Mouse (Mus musculus) heart, postnatal 0 days (tissue): ENCODE results near the gene Ranbp2. TPM values are rescaled to one million over a fixed set of nuclear protein-coding genes. Genes with fewer than 3 reads are reported as not detected.

Experiments used
- ATAC-seq: fragments of 200-750 bp; cut with Nextera tagmentation; 2 replicates; pipeline ENCODE4 v1.8.0; 2017; ENCODE audit warnings: low read depth, moderate number of reproducible peaks, moderate library complexity; ENCODE audit not compliant: insufficient read depth
- DNase-seq: peaks from one replicate; pipeline ENCODE4 v3.0.0-alpha.2; 2016; ENCODE audit warnings: low spot score
- H3K27ac ChIP-seq: fragments of 300-500 bp; sonication (generic); 2 replicates; pipeline ENCODE4 v1.5.1; 2014; ENCODE audit warnings: low read depth, mild to moderate bottlenecking
- H3K27me3 ChIP-seq: fragments of 300-500 bp; sonication (generic); 2 replicates; pipeline ENCODE4 v1.6.1; 2014; ENCODE audit warnings: low read length, mixed read lengths; ENCODE audit not compliant: control insufficient read depth, insufficient read depth
- H3K36me3 ChIP-seq: fragments of 300-500 bp; sonication (generic); replicated peaks from 2 replicates; pipeline ENCODE4 v1.6.1; 2014; ENCODE audit warnings: low read length, mixed read lengths; ENCODE audit not compliant: control insufficient read depth, insufficient read depth
- H3K4me1 ChIP-seq: fragments of 300-500 bp; sonication (generic); 2 replicates; pipeline ENCODE4 v1.6.1; 2014; ENCODE audit warnings: antibody characterized with exemption; ENCODE audit not compliant: control insufficient read depth, insufficient read depth
- H3K4me2 ChIP-seq: fragments of 300-500 bp; sonication (generic); 2 replicates; pipeline ENCODE4 v1.6.1; 2014; ENCODE audit warnings: low read depth, mild to moderate bottlenecking, low read length, moderate library complexity
- H3K4me3 ChIP-seq: fragments of 300-500 bp; sonication (generic); 2 replicates; pipeline ENCODE4 v1.5.1; 2014; ENCODE audit warnings: low read depth, low read length
- H3K9ac ChIP-seq: fragments of 300-500 bp; sonication (generic); replicated peaks from 2 replicates; pipeline ENCODE4 v1.6.1; 2014; ENCODE audit warnings: low read depth, low read length, mixed read lengths
- H3K9me3 ChIP-seq: fragments of 300-500 bp; sonication (generic); replicated peaks from 2 replicates; pipeline ENCODE4 v1.6.1; 2016; ENCODE audit warnings: low read length; ENCODE audit not compliant: control insufficient read depth
- CTCF ChIP-seq: IDR thresholded peaks from 2 replicates; pipeline ENCODE4 v1.5.1; 2016; ENCODE audit warnings: antibody characterized with exemption, control low read depth, low read depth
- EP300 ChIP-seq: IDR thresholded peaks from 2 replicates; pipeline ENCODE4 v1.6.1; 2016; ENCODE audit warnings: antibody characterized with exemption, low read depth
- WGBS: fragments of 180-500 bp; shearing (Covaris S2); extraction: QIAGEN DNeasy Blood & Tissue Kit; methylation state at CpG from one replicate; pipeline ENCODE4 v1.1.7; 2014; 5-methylcytosine and 5-hydroxymethylcytosine counted together
- polyA plus RNA-seq: library from polyadenylated mRNA; unstranded; fragments of >200 nt; fragmentation: Nextera tagmentation; extraction: Ambion mirVana; gene quantifications from 2 replicates; pipeline ENCODE4 v1.2.1, GENCODE M21; 2015
- total RNA-seq: library from RNA; depleted of rRNA; stranded (reverse); fragments of >200 nt; gene quantifications from 2 replicates; pipeline ENCODE4 v1.2.3, GENCODE M21; 2014; ENCODE audit warnings: low replicate concordance; rRNA removed

Gene Ranbp2
- 31.8 and 32.9 TPM in 2 replicates for total RNA-seq
- 7.9 and 8.8 TPM in 2 replicates for polyA plus RNA-seq

- TF ChIP-seq CTCF (no peak), EP300 (peak; percentile 40; the same call in 1 of the 2 replicates)
- ATAC-seq (peak; percentile 98), DNase-seq (peak; percentile 98)
- H3K9me3 ChIP-seq: no peaks in the 10 kb centered on the region
- peaks cover 7% of the 10 kb centered on the region for H3K4me1 ChIP-seq
- peak within 1 kb of the TSS; percentile 89 for H3K4me2 ChIP-seq
- peak within 1 kb of the TSS; percentile 97 for H3K27ac ChIP-seq
- peak within 1 kb of the TSS; percentile 85 for H3K4me3 ChIP-seq
- H3K27me3 ChIP-seq: no peaks in the 10 kb centered on the region
- 0% methylated on average over 75 of the region's 91 CpGs for WGBS
- H3K9ac ChIP-seq: peak within 1 kb of the TSS; percentile 92
- no peaks in the 10 kb centered on the region for H3K36me3 ChIP-seq
These were observed at the start of gene Ranbp2 for GRCm38 (mm10) chr10:58446384-58447279. Gene Ranbp2, plus strand, starts transcription at chr10:58446920.

- Histone ChIP-seq H3K27ac (peak overlapping the region; percentile 19; the same call in 1 of the 2 replicates), H3K27me3 (no peaks in the 10 kb centered on the region), H3K9me3 (no peaks in the 10 kb centered on the region), H3K4me1 (peaks cover 40% of the 10 kb centered on the region), H3K4me2 (no peak overlapping the region), H3K4me3 (no peak overlapping the region), H3K9ac (no peak overlapping the region), H3K36me3 (peaks cover 28% of the 10 kb centered on the region)
- no peak for TF ChIP-seq EP300
- TF ChIP-seq CTCF: no peak
- ATAC-seq (no peak), DNase-seq (no peak)
- WGBS: 89% methylated on average over 8 of the region's 8 CpGs
These were observed 47.8 kb upstream of the Ranbp2 start for GRCm38 (mm10) chr10:58398941-58399340.

DNA sequence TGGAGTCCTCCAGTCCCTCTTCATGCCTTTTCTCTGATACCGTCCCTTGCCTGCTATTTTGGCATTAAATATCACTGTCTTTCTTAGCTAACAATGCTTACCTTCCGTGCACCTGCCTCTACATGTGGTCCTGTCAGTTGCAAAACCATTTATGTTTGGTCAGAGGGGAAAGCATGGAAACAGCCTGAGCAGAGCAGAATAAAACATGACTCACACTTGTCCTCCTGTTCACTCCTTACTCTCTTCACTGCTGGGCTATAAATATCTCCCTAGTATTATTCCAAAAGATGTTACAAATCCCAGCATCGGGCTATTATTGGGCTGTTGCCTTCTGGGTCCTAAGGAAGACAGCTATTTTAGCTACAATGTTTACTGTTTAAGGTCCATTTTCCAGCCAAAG, 44.9 kb upstream of the Ranbp2 start:
- Histone ChIP-seq H3K4me3 (no peak overlapping the region), H3K9ac (no peak overlapping the region), H3K4me2 (no peak overlapping the region), H3K27ac (peak overlapping the region; percentile 67), H3K27me3 (no peaks in the 10 kb centered on the region), H3K9me3 (no peaks in the 10 kb centered on the region), H3K36me3 (peaks cover 44% of the 10 kb centered on the region), H3K4me1 (peaks cover 55% of the 10 kb centered on the region)
- WGBS: 9% methylated on average over 3 of the region's 3 CpGs
- ATAC-seq (peak; percentile 83), DNase-seq (peak; percentile 93)
- TF ChIP-seq EP300 (no peak), CTCF (no peak)

- Histone ChIP-seq H3K36me3 (peaks cover 62% of the 10 kb centered on the region), H3K4me2 (no peak overlapping the region), H3K9ac (peak overlapping the region; percentile 14; the same call in 1 of the 2 replicates), H3K4me1 (peaks cover 43% of the 10 kb centered on the region), H3K9me3 (no peaks in the 10 kb centered on the region), H3K27ac (peak overlapping the region; percentile 78), H3K27me3 (no peaks in the 10 kb centered on the region), H3K4me3 (no peak overlapping the region)
- 60% methylated on average over 6 of the region's 6 CpGs for WGBS
- DNase-seq (no peak), ATAC-seq (no peak)
- TF ChIP-seq EP300 (no peak), CTCF (no peak)
These were observed 42.1 kb upstream of the Ranbp2 start for GRCm38 (mm10) chr10:58404639-58405038.

GRCm38 (mm10) chr10:58405285-58405948, 41.3 kb upstream of the Ranbp2 start:
- TF ChIP-seq CTCF (no peak), EP300 (peak; percentile 75; the same call in 1 of the 2 replicates)
- 0 out of 2 replicates have a peak overlapping the region, but pooled peaks have one; percentile 0 for H3K4me2 ChIP-seq
- H3K27ac ChIP-seq: peak overlapping the region; percentile 78
- ATAC-seq (peak; percentile 58), DNase-seq (peak; percentile 64)
- WGBS: 21% methylated on average over 4 of the region's 4 CpGs
- no peak overlapping the region for H3K4me3 ChIP-seq
- H3K9me3 ChIP-seq: no peaks in the 10 kb centered on the region
- no peaks in the 10 kb centered on the region for H3K27me3 ChIP-seq
- no peak overlapping the region for H3K9ac ChIP-seq
- H3K36me3 ChIP-seq: peaks cover 68% of the 10 kb centered on the region
- H3K4me1 ChIP-seq: peaks cover 43% of the 10 kb centered on the region
